Mouse (Mus musculus): ENCODE measurements around the gene Fosl1. TPM values are rescaled to one million over a fixed set of nuclear protein-coding genes. Genes with fewer than 3 reads are reported as not detected.
A peak's percentile ranks its signal among the peaks of the same experiment; 100 is the strongest.
"Not testable (repeated sequence)": the region's sequence is repeated elsewhere in the genome, so short reads cannot be mapped to it uniquely, and the experiment has no call there.

Fosl1 gene
- polyA plus RNA-seq, 2 experiments = 0.06 TPM; not detected in 1

DNA sequence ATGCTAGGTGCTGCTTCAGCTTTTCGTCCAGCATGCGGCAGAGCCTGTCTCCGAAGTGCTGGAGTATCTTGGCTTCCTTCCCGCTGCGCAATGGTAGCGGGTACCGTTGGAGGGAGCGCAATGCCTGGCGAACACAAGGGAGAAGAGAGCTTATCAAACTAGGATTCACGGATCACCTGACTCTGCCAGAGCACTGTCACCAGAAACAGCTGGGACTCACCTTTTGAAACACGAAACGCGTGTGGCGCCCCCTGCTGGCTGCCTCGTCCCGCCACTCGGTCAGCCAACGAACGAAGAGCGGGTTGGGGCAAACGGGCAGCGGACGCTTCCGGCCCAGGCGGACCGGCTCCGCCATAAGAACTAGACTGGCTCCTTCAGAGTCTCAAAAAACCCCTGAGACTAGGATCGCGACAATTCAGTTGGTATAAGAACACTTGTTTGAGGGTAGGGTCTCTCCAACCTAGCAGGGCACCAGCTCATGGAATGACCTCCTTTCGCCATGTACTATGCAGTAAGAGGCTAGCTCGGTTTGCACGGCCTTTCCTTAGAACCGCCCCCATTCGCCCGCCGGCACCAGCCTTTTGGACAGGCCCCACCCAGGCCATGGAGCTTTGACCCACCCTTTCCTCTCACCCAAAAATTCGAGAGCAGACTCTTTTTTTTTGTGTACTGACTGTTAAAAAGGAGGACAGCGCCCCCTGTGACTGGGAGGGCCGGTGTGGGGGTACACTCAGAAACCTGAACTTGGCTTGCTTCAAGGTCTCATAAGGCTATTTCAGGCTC lies 40.6 kb downstream of the Fosl1 start, which contains the start of gene Mus81:
Gene Mus81 (minus strand): TSS at position 635 of the 783 bp plus-strand sequence.
- TF ChIP-seq POLR2A (IDR thresholded peaks at IDR 0.05; ENCODE audit: borderline replicate concordance, extremely low read depth, insufficient read depth, insufficient read length) = peak; percentile 27; the same call in 1 of the 2 replicates
- peak; percentile 71 for ATAC-seq (ENCODE audit: low FRiP score, low read depth)
- under 1% methylated on average over 35 of the region's 39 CpGs for WGBS

DNA sequence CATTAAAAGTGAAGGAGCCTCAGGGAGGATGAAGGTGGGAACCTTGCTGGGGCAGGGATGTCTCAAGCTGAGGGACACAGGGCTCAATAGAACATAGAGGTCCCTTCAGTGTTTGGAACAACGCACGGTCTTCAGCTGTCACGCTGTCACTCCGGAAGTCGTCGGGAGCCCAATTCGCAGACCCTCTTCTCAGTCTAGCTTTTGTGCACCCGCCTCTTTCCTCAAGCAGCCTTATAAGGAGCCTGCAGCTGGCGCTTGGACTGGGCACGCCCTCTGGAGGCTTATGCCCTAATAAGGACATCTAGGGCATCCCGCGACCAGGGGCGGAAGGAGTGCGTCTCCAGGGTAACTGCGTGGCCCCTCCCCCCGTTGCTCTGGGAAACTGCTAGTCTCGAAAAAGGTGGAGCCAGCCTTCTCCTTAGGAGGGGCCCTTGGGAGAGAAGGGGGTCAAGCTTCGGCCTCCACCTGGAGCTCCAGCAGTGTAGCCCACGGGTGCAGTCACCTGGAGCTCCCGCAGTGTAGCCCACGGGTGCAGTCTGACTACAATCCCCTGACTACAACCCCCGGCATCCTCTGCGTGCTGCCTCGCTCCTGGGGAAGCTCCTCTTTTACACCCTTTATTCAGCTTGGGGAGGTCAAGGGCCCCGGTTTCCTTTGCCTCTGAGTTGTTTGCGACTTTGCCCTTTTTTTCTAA lies 41.7 kb downstream of the Fosl1 start:
- DNase-seq (ENCODE audit: low spot score) = peak; percentile 98
- Histone ChIP-seq H3K9me3 (ENCODE audit: control insufficient read depth, low read length) (no peaks in the 10 kb centered on the region), H3K27ac (replicated peaks; ENCODE audit: low read depth, low read length) (peak overlapping the region; percentile 93), H3K27me3 (ENCODE audit: control insufficient read depth, insufficient read depth, low read length) (no peaks in the 10 kb centered on the region), H3K4me3 (replicated peaks; ENCODE audit: low read length) (peak overlapping the region; percentile 57), H3K4me2 (replicated peaks; ENCODE audit: low read depth, low read length, severe bottlenecking) (peak overlapping the region; percentile 77), H3K4me1 (ENCODE audit: control insufficient read depth, insufficient read depth, low read length) (peaks cover 19% of the 10 kb centered on the region), H3K36me3 (ENCODE audit: control insufficient read depth, insufficient read depth, low read length) (peaks cover 43% of the 10 kb centered on the region), H3K9ac (ENCODE audit: low read depth, low read length, severe bottlenecking) (peak overlapping the region; percentile 48)
- WGBS = 0% methylated on average over 26 of the region's 26 CpGs
- no peak for TF ChIP-seq POLR2A (IDR thresholded peaks at IDR 0.05; ENCODE audit: borderline replicate concordance, extremely low read depth, insufficient read depth, insufficient read length)
- peak; percentile 77 for ATAC-seq (ENCODE audit: low FRiP score, low read depth)

More for the DNA sequence above, 40.6 kb downstream of the Fosl1 start, which contains the start of gene Mus81:
- Histone ChIP-seq H3K4me1 (ENCODE audit: control insufficient read depth, insufficient read depth, low read length) (peaks cover 19% of the 10 kb centered on the region), H3K9me3 (ENCODE audit: control insufficient read depth, low read length) (no peaks in the 10 kb centered on the region), H3K4me3 (replicated peaks; ENCODE audit: low read length) (peak within 1 kb of the TSS; percentile 57), H3K27ac (replicated peaks; ENCODE audit: low read depth, low read length) (peak within 1 kb of the TSS; percentile 93), H3K4me2 (replicated peaks; ENCODE audit: low read depth, low read length, severe bottlenecking) (peak within 1 kb of the TSS; percentile 77), H3K9ac (ENCODE audit: low read depth, low read length, severe bottlenecking) (peak within 1 kb of the TSS; percentile 48), H3K36me3 (ENCODE audit: control insufficient read depth, insufficient read depth, low read length) (peaks cover 43% of the 10 kb centered on the region), H3K27me3 (ENCODE audit: control insufficient read depth, insufficient read depth, low read length) (no peaks in the 10 kb centered on the region)
- DNase-seq (ENCODE audit: low spot score) = peak; percentile 96

DNA sequence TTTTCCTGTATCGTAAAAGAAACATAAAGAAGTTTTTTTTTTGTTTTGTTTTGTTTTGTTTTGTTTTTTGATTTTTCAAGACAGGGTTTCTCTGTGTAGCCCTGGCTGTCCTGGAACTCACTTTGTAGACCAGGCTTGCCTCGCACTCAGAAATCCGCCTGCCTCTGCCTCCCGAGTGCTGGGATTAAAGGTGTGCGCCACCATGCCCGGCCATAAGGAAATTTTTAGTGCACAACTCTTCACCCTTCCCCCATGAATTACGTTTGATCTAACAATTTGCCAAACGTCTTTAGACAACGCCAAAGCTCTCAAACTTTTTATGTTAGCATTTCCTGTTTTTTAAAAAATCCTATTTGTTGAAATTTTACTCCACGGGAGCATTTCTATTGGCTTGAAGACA lies 42.4 kb downstream of the Fosl1 start:
- not testable (repeated sequence) for H3K9me3 ChIP-seq (ENCODE audit: control insufficient read depth, low read length); H3K27me3 ChIP-seq (ENCODE audit: control insufficient read depth, insufficient read depth, low read length)
- peaks cover 42% of the 10 kb centered on the region for H3K36me3 ChIP-seq (ENCODE audit: control insufficient read depth, insufficient read depth, low read length)

DNA sequence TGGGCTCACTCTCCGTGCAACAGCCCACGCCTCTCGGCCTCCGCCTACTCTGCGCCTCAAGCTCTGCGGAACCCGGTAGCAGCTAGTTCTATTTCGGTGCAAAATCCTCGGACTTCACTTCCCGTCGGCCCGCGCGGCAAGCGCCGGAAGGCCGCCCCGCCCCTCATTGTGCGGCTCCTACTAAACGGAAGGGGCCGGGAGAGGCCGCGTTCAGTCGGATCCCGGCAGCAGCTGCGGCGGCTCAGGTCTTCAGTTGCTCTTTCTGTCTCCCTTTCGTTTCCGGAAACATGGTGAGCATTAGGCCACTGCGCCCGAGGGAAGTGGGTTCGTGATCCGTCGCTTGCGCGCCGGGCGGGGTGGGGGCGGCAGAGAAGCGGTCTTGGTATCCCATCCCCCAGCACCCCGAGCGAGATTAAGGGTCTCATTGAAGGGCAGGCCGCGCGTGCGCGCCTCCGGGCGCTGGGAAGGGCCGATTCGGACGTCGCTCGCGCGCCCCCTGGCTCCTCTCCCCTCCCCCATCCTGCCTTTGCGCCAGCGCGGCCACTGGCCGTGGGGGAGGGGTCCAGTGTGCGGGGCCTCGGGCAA lies 43.1 kb downstream of the Fosl1 start, which contains the start of gene Cfl1:
Gene Cfl1 (plus strand): TSS at position 143 of the 585 bp plus-strand sequence.
- H3K4me2 ChIP-seq (replicated peaks; ENCODE audit: low read depth, low read length, severe bottlenecking) = peak within 1 kb of the TSS; percentile 77
- H3K27me3 ChIP-seq (ENCODE audit: control insufficient read depth, insufficient read depth, low read length) = no peaks in the 10 kb centered on the region
- DNase-seq (ENCODE audit: low spot score) = peak; percentile 96
- WGBS = under 1% methylated on average over 47 of the region's 62 CpGs
- H3K27ac ChIP-seq (replicated peaks; ENCODE audit: low read depth, low read length) = peak within 1 kb of the TSS; percentile 97
- H3K4me1 ChIP-seq (ENCODE audit: control insufficient read depth, insufficient read depth, low read length) = peaks cover 19% of the 10 kb centered on the region
- peak within 1 kb of the TSS; percentile 90 for H3K9ac ChIP-seq (ENCODE audit: low read depth, low read length, severe bottlenecking)
- no peaks in the 10 kb centered on the region for H3K9me3 ChIP-seq (ENCODE audit: control insufficient read depth, low read length)
- H3K4me3 ChIP-seq (replicated peaks; ENCODE audit: low read length) = peak within 1 kb of the TSS; percentile 98
- peaks cover 41% of the 10 kb centered on the region for H3K36me3 ChIP-seq (ENCODE audit: control insufficient read depth, insufficient read depth, low read length)
- peak; percentile 61 for ATAC-seq (ENCODE audit: low FRiP score, low read depth)
- TF ChIP-seq POLR2A (IDR thresholded peaks at IDR 0.05; ENCODE audit: borderline replicate concordance, extremely low read depth, insufficient read depth, insufficient read length) = peak; percentile 96; the same call in 1 of the 2 replicates

More for the DNA sequence above, 42.4 kb downstream of the Fosl1 start:
- H3K27ac ChIP-seq (replicated peaks; ENCODE audit: low read depth, low read length) = peak overlapping the region; percentile 97; the same call in 1 of the 2 replicates
- peak overlapping the region; percentile 98 for H3K4me3 ChIP-seq (replicated peaks; ENCODE audit: low read length)
- 46% methylated on average over 10 of the region's 10 CpGs for WGBS
- DNase-seq (ENCODE audit: low spot score); ATAC-seq (ENCODE audit: low FRiP score, low read depth); H3K9ac ChIP-seq (ENCODE audit: low read depth, low read length, severe bottlenecking): not testable (repeated sequence)
- H3K4me2 ChIP-seq (replicated peaks; ENCODE audit: low read depth, low read length, severe bottlenecking) = peak overlapping the region; percentile 77
- peaks cover 19% of the 10 kb centered on the region for H3K4me1 ChIP-seq (ENCODE audit: control insufficient read depth, insufficient read depth, low read length)
